Mouse (Mus musculus) mature B cell (primary cell): ENCODE data around the gene Endod1.

Experiments used
- in situ Hi-C: fragments of 300-500 bp; cut with MboI; formaldehyde crosslinking; loops from 2 replicates; pipeline ENCODE4 v1.14.3; 2019

The Endod1 gene

DNA sequence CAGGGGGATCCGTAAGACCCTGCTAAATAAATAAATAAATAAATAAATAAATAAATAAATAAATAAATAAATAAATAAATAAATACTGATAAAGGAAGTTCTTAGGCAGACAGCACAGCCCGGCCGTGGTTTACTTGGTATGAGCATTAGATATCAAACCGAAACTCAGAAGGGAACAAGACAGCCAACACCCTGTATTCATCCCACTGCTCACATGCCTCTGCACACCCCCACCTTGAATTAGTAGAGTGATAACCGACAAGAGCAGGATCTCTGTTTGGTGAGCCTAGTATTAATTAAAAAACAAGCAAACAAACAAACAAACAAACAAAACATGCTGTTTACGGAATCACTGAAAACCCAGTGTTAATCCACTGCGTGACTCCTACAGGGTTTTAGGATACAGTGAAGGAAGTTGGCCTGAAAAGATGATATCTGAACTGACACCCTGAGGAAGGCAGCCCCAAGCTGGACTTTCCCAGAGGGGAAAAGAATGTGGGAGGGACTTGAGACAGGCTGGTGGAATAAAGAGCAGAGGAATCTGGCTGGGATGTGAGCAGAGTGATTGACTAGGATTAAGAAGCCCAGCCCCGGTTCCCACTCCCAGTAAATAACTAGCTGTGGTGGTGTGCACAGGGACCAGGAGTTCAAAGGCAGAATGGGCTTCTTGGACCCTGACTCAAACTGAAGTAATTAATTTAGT is at the start of gene Endod1:
Gene Endod1 (minus strand): TSS at position 155 of the 703 bp plus-strand sequence.
- in situ Hi-C loops, result no loop called here

DNA sequence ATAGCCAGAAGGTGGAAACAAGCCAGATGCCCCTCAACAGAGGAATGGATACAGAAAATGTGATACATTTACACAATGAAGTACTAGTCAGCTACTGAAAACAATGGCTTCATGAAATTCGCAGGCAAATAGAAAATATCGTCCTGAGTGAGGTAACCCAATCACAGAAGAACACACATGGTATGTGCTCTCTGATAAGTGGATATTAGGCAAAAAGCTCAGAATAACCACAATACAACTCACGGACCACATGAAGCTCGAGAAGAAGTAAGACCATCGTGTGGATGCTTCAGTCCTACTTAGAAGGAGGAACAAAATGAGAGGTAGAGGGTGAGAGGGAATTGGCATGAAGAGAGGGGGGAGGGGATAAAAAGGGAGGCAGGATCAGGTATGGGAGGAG is 27.8 kb upstream of the Endod1 start:
- in situ Hi-C loops, result no loop called here

DNA sequence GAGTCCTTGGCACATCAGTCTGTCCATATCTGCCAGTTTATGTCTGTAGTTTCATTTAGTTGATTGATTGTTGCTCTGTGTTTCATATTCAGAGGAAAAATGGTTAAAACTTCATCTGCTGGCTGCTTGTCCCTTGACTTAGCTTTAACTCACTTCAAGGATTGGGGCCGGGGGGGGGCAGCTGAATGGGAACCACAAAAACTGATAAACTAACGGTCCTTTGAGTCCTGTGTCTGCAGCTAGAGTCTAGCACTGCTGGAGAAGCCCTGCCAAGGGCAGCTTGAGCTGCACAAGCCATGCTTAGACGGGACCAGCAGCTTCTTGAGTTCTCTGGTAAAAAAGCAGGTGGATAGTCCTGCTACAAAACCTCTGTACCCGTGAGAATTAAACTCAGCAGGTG is 26.7 kb upstream of the Endod1 start:
- in situ Hi-C loops, result no loop called here

DNA sequence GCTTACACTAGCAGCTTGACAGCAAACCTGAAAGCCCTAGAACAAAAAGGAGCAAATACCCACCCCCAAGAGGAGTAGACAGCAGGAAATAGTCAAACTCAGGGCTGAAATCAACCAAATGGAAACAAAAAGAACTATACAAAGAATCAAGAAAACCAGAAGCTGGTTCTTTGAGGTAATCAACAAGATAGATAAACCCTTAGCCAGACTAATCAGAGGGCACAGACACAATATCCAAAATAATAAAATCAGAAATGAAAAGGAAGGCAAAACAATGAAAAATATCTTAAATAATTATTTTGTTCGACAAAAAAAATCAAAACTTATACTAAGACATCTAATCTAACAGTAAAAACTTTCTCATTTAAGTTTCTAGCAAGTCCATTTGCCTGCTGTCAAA is 24.7 kb upstream of the Endod1 start:
- in situ Hi-C loops, result no loop called here

DNA sequence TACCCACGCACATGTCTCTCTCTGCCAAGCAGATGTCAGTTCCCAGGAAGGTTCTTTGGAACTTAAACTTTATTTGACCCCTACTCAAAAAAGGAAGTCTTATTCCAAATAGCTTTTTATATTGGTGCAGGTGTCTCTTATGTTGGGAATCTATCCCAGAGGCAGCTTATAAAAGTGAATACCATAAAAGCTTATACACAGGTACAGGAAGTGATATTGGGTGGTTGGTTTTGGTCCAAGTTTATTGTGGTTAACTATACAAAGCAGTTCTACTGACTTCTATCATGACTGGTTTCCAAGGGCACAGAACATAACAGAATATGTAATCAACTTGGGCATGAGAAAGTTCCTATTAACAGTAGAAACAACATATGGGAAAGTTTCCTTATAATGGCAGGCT is 20.8 kb upstream of the Endod1 start:
- in situ Hi-C loops, result no loop called here

DNA sequence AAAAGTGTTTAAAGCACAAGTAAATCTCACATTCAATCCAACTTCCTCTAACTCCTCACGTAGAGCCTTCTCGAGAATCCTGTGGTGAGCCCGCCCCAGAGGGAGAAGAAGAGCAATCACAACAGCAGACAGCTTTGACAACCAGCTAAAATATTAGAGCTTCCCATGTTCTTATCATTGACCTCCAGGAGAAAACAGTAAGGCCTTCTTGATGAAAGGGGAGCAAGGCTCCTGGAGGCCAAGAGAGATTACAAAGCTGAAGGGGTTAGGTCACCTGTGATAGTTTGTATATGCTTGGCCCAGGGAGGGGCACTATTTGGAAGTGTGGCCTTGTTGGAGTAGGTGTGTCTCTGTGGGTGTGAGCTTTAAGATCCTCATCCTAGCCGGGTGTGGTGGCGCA is 19.1 kb upstream of the Endod1 start:
- in situ Hi-C loops, result no loop called here

DNA sequence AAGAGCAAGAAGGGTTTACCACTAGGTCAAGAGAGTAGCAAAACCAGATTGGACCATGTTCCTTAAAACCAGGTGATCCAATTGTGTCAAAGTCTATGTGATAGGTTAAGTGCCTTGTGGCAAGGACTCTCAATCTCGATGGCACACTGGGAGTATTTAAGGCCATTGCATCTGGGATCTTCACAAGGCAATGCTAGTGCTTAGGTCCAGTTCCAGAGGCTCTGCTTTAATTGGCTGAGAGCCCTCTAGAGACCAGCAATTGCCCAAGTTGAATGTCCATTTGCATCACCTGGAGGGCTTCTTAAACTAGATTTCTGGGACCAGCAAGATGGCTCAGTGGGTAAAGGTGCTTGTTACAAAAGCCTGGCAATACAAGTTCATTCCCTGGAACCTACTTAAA is 17.6 kb upstream of the Endod1 start:
- in situ Hi-C loops, result no loop called here

DNA sequence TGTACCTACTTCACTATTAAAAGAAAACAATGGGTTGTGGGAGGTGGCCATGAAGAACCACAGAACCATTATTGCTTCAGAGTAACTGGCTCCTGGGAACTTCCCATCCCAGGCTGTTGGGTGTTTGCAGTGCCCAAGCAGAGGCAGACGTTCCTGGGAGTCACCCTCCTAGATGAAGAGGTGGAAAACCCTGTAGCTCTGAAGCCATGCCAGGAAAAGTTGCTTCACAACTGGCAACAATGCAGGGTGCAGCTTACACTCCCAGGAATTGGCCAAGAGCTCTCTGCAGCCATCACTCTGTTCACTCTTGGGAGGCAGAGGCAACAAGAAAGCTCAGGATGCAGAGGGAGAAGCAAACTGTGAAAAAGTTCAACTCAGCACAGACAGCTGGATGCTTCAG is 16.8 kb upstream of the Endod1 start:
- in situ Hi-C loops, result no loop called here

DNA sequence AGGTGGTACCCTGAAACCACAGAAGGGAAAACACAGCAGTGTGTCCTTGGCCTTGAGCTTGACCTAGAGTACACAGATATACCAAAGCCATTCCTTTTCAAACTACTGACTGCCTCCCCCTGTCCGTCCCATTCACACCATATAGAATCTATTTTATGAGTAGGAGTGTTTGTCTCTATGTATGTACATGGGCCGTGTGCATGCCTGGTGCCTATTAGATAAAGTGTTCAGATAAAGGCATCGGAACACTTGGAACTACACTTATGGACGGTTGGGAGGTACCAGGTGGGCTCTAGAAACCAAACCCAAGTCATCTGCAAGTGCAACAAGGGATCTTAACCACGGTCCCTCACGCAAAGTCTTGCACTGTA is 16.1 kb upstream of the Endod1 start:
- in situ Hi-C loops, result no loop called here

DNA sequence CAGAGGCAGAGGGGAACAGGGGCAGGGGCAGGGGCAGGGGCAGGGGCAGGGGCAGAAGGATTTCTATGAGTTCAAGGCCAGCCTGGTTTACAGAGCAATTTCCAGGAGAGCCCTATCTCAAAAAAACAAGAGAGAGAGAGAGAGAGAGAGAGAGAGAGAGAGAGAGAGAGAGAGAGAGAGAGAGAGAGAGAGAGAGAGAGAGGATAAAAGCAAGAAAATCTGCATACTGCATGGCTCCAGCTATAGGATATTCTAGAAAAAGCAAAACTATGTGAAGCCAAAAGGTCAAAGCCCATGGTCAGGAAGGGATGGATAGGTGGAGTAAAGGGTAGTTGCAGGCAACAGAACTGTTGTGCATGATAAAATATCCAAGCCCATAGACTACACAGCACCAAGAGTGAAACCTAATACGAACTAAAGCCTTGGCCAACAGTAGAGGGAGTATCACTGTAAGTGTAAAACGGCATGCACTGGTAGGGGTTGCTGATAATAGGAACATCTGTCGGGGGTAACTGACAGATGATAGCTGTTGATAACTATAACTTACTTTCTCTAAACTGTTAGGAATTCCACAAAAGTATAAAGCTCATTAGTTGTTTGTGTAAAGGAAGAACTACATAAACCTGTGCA is 15.6 kb upstream of the Endod1 start:
- in situ Hi-C loops, result no loop called here

DNA sequence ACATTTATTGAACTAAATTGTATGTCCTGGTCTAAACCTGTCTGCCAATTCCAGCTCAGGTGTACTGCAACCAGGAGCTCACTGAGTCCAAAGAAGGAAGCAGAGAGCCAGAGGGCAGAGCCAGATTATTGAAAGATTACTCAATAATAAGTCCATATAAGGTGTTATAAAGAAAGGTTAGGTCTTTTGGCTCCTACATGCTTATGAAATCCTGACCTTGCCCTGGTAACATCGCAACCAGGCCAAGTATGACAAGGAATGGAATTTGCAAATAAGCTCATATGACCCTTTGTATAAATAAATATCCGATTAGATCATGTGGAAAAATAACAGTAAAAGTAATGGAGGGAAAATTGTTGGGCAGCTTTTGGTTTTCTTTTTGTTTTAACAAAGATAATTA is 14.8 kb upstream of the Endod1 start:
- in situ Hi-C loops, result no loop called here

DNA sequence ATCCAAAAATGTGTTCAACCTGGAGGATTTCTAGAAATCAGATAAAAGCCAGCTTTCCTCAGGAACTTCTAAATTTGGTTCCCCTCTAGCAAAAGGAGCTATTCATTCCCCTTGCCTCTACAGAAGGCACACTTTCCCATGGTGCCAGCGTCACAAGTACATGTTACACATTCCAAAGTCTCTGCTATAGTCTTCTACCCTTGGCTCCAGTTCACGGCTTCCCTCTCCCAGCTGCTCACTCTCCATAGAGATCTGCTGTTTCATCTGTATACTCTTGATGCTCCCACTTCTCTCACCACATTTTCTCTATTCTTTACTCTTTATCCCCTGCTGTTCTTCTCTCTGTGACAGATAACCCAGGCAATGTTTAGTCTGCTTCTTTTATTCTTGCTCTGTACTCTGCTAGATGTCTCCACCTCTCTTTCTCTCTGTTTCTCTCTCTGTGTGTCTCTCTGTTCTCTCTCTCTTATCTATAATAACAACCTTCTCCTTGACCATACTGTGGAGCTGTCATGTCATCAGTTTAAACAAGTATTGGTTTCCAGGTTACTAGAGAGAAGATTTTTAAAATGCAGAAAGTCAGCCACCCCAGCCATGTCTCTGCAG is 13.8 kb upstream of the Endod1 start:
- in situ Hi-C loops, result no loop called here

DNA sequence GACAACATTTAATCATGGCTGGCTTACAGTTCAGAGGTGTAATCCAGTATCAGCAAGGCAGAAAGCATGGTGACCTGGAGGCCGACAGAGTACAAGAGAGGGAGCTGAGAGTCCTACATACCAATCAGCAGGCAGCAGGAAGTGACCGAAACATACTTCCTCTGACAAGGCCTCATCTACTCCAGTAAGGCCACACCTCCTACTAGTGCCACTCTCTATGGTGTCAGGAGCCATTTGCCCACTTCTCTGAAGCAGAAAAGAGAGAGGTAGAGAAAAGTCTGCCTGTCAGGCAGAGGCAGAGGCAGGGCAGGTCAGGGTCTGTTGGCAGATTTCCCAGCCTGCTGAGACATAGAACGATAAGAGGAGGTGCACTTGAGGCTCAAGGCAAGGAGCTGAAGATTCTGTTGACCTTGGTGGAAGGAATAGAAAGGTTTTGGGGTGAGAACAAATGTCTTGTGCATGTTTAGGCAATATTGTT is 10.6 kb upstream of the Endod1 start:
- in situ Hi-C loops, result no loop called here

DNA sequence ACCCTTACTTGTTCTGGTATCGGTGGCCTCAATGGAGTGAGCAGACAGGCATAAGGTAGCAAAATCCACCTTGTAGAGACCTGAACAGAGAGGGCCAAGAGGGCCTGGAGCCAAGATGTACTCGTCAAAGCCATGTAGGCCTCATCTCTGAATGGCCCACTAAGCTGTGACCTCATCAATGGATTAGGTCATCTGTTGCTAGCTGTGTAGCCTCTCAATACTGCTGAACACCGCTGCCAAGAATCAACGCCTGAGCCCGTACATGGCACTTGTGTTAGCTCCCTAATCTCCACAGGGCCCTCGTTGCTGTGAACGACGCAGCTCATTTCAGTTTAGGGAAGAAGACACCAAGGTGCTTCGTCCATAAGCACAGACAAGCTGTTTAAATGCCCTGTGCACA is 10.0 kb upstream of the Endod1 start:
- in situ Hi-C loops, result no loop called here

DNA sequence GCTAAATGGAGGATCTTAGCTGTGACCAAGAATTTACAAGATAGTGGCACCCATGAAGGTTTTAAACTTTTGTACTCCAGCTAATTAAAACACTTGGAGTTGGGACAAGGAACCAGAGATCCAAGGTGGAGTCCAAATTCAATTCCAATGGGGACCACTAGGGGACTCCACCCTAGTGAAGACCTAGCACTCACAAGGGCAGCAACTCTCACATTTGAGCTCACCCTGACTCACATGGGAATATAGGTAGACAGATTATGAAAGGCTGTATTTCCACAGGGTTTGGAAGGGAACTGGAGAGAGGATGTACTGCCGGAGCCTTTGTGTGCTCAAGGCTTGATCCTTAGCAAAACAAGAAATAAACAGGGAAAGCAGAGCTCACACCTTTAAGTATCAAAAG is 9.0 kb upstream of the Endod1 start:
- in situ Hi-C loops, result no loop called here

DNA sequence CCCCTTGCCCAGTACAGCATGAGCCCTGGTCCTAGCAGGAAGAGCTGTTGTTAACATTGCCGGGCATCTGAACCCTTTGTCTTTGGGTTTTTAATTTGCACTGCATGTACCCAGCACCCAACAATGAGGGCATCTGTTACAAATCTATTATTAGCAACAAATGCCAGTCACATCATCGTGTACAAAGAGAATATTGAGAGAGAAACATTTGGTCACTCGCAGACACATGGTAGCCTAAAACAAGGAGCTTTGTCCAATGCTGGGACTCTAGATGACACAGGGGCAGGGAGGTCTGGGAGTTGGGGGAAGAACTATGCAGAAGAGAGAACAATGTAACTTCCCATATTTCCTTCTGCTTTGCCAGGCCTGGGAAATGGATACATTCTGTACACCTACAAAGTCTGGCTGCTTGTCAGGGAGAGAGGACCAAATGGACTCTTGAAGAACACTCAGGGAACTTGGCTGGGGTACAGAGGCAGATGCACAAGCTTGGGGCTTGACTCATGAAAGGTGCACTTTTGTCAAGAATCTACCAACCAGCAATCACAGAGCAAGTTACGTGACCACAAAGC is 7.8 kb upstream of the Endod1 start:
- in situ Hi-C loops, result no loop called here

DNA sequence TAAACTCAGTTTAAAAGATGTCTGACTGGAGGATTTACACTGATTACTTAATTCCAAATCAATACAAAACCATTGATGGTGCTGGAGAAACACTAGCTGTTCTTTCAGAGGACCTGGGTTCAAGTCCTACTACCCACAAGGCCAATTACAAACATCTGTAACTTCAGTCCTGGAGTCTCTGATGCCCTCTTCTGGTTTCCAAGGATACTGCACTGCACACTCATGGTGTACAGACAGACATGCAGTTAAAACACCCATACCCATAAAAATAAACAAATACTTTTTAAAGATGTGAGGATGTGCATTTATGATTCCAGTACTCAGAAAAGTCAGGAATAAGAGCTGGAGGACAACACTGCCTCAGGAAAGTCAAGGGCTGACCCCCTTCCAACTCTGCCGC is 6.7 kb upstream of the Endod1 start:
- in situ Hi-C loops, result no loop called here

DNA sequence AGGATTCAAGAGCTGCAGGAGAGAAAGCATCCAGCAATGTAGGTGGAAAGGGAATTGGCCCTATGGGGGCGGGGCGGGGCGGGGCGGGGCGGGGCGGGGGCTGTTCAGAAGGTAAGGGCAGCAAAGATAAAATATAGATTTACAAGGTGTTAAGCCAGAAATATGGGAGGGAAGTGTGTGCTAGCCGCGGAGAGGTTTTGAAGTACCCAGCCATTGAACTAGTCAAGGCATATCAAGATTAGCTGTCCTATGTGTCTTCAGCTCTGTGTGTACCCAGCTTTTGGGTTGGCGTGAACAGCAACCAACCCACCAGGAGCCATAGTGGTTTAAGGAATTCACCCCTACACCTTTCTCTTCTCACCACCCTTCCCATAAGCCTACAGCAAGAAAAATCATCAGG is 5.5 kb upstream of the Endod1 start:
- in situ Hi-C loops, result no loop called here

DNA sequence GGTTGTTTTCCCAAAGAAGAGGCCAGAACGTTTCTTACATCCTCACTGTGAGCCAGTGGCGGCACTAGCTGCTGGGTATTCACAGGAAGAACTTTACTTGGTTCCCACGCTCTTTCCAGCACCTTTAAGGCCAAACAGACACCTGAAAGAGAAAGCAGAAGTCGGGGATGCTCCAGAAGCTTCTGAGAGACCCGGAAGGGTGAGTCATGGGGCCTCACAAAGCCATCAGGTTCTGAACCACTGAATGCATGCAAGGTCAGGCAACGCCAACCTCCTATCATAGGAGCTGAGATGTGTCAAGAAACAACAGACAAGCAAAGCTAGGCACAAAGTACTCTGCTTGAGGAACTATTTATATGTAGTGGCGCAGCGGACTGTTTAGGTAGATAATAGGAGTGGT is 4.4 kb upstream of the Endod1 start:
- in situ Hi-C loops, result no loop called here

DNA sequence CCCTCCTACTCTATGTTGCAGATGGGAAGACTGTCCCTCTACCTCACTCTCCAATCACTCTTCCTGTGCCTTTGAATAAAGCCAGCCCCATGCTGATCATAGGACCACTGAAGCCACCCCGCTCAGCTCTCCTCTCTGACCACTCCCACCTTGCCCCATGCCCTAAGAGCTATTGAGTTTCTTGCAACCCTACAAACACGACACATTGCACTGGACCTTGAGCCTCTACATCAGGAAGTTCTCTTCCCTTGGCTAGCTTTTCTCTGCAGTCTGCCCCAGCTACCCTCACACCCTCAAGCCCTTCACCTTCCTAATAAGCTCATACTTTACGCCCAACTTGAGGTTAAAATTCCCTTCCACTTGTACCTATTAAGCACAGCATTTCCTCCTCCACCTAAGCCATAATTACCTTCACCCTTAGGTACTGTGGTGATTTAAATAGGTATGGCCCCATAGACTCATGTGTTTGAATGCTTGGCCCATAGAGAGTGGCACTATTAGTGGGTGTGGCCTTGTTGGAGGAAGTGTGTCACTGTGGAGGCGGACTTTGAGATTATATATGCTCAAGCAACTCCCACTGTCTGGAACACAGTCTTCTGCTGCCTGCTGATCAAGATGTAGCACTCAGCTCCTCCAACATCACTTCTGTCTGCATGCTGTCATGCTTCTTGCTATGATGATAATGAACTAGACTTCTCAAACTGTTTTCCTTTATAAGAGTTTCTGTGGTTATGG is 2.0 kb upstream of the Endod1 start:
- in situ Hi-C loops, result no loop called here

DNA sequence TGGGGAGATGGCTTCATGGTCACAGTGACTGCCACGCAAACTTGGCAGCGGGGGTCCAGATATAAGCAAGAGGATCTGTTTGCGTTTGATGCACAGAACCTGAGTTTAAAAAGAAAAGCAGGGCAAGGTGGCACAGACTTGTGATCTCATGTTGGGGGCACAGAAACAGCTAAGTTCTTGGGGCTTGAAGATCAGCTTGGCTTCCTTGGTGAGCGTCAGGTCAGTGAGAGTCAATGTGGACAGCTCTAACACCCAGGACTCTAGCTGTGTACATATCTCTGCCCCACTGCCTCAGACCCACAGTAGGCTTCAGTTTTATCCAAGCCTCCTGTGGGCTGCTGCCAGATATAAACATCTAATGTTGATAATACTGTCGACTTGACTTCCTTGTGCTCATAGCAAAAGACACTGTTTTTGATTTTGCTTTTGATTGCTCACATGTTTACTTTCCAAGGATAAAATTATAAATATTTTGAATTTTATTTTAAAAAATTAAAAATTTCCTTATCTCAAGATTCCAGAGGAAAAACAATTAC is 1.0 kb upstream of the Endod1 start:
- in situ Hi-C loops, result no loop called here
